ENCODE assay signal across 7 mouse cellular contexts in the genomic region with DNA sequence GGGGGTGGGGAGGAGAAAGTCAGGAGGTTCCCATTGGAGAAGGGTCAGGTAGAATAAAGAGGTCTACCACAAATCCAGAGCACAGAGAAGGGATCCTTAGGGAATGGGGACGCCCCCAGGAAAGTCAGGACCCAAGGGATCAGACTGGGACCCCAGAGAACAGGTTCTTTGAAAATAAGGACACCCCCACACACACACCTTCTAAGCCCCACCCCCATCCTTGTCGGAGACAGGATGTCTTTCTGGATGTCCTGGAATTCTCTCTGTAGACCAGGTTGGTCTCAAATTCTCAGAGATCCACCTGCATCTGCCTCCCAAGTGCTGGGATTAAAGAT. TPM values are rescaled to one million over a fixed set of nuclear protein-coding genes. Genes with fewer than 3 reads are reported as not detected.
DNase-seq lines count a peak whose midpoint lies in the region; ATAC-seq lines count a peak whose summit lies in the region.

No protein-coding gene starts in this region.

- no peaks in the 10 kb centered on the region for H3K27me3 ChIP-seq in lung, embryonic 15.5 days
- H3K27me3 ChIP-seq in forebrain, embryonic 10.5 days (ENCODE audit: poor library complexity, severe bottlenecking): no peaks in the 10 kb centered on the region
- H3K27me3 ChIP-seq in hindbrain, embryonic 16.5 days (replicated peaks; ENCODE audit: control insufficient read depth, insufficient read depth, low read length): no peaks in the 10 kb centered on the region
- H3K27me3 ChIP-seq in neural tube, embryonic 12.5 days (replicated peaks): no peaks in the 10 kb centered on the region

- H3K27ac ChIP-seq in lung, embryonic 15.5 days: 0 out of 2 replicates have a peak overlapping the region, but pooled peaks have one; percentile 80
- H3K27ac ChIP-seq in forebrain, embryonic 10.5 days: no peak overlapping the region
- no peak overlapping the region for H3K27ac ChIP-seq in hindbrain, embryonic 16.5 days (ENCODE audit: low read depth, low read length)
- H3K27ac ChIP-seq in neural tube, embryonic 12.5 days: no peak overlapping the region

- peaks cover 29% of the 10 kb centered on the region for H3K4me1 ChIP-seq in lung, embryonic 15.5 days
- peaks cover 47% of the 10 kb centered on the region for H3K4me1 ChIP-seq in forebrain, embryonic 10.5 days
- peaks cover 30% of the 10 kb centered on the region for H3K4me1 ChIP-seq in hindbrain, embryonic 16.5 days (ENCODE audit: control insufficient read depth, insufficient read depth, low read depth, low read length)
- H3K4me1 ChIP-seq in neural tube, embryonic 12.5 days: peaks cover 32% of the 10 kb centered on the region

- intact Hi-C loops in left cerebral cortex, postnatal 36 days (cut with DNase I): no loop called here

- H3K36me3 ChIP-seq in lung, embryonic 15.5 days: peaks cover 4% of the 10 kb centered on the region
- H3K36me3 ChIP-seq in forebrain, embryonic 10.5 days (replicated peaks): peaks cover 23% of the 10 kb centered on the region
- peaks cover 5% of the 10 kb centered on the region; the same call in 1 of the 2 replicates for H3K36me3 ChIP-seq in hindbrain, embryonic 16.5 days (ENCODE audit: control insufficient read depth, insufficient read depth, low read length)
- peaks cover 8% of the 10 kb centered on the region for H3K36me3 ChIP-seq in neural tube, embryonic 12.5 days

- ATAC-seq in lung, embryonic 15.5 days (ENCODE audit: borderline replicate concordance, extremely low read depth, low FRiP score, low TSS enrichment): no peak
- no peak for ATAC-seq in hindbrain, embryonic 16.5 days
- ATAC-seq in neural tube, embryonic 12.5 days (ENCODE audit: low FRiP score, low read depth): no peak

- DNase-seq in lung, postnatal 14 days: no peak
- DNase-seq in forebrain, embryonic 10.5 days (ENCODE audit: extremely low spot score, low spot score): no peak
- no peak for DNase-seq in left cerebral cortex, postnatal 36 days (ENCODE audit: low spot score in 2 of 2)
- DNase-seq in ovary, postnatal 10 days (ENCODE audit: low spot score): no peak

- H3K4me3 ChIP-seq in lung, embryonic 15.5 days: peak overlapping the region; percentile 67
- peak overlapping the region; percentile 83 for H3K4me3 ChIP-seq in forebrain, embryonic 10.5 days
- H3K4me3 ChIP-seq in hindbrain, embryonic 16.5 days (ENCODE audit: low read length): no peak overlapping the region
- H3K4me3 ChIP-seq in neural tube, embryonic 12.5 days: peak overlapping the region; percentile 63; the same call in 1 of the 2 replicates

- H3K9me3 ChIP-seq in lung, embryonic 15.5 days: no peaks in the 10 kb centered on the region
- no peaks in the 10 kb centered on the region for H3K9me3 ChIP-seq in forebrain, embryonic 10.5 days
- no peaks in the 10 kb centered on the region for H3K9me3 ChIP-seq in hindbrain, embryonic 16.5 days (ENCODE audit: control insufficient read depth, low read length)
- no peaks in the 10 kb centered on the region for H3K9me3 ChIP-seq in neural tube, embryonic 12.5 days

- 83% methylated on average over 2 of the region's 2 CpGs for WGBS in lung, embryonic 15.5 days
- 83% methylated on average over 2 of the region's 2 CpGs for WGBS in forebrain, embryonic 10.5 days
- 97% methylated on average over 2 of the region's 2 CpGs for WGBS in hindbrain, embryonic 16.5 days
- WGBS in neural tube, embryonic 12.5 days: 79% methylated on average over 2 of the region's 2 CpGs

- peak overlapping the region; percentile 22; the same call in 1 of the 2 replicates for H3K9ac ChIP-seq in lung, embryonic 15.5 days
- H3K9ac ChIP-seq in hindbrain, embryonic 16.5 days (ENCODE audit: low read depth, low read length): no peak overlapping the region
- no peak overlapping the region for H3K9ac ChIP-seq in neural tube, embryonic 12.5 days

- peak overlapping the region; percentile 76 for H3K4me2 ChIP-seq in lung, embryonic 15.5 days
- peak overlapping the region; percentile 69 for H3K4me2 ChIP-seq in hindbrain, embryonic 16.5 days (ENCODE audit: low read length)
- peak overlapping the region; percentile 89 for H3K4me2 ChIP-seq in neural tube, embryonic 12.5 days (replicated peaks)

RNA-seq across cellular contexts. Expression of gene Kri1, which starts 1.5 kb away (rescaled TPM):
- 12.1 and 14.0 TPM in 2 replicates for polyA plus RNA-seq in lung, embryonic 15.5 days (2015; fragmentation: Nextera tagmentation; extraction: Ambion mirVana)
- polyA plus RNA-seq in forebrain, embryonic 10.5 days (2016; fragmentation: Nextera tagmentation; extraction: Ambion mirVana): 18.3 and 18.8 TPM in 2 replicates
- 14.5 and 16.8 TPM in 2 replicates for polyA plus RNA-seq in hindbrain, embryonic 16.5 days (2015; fragmentation: Nextera tagmentation; extraction: Ambion mirVana)
- 18.0 and 25.2 TPM in 2 replicates for polyA plus RNA-seq in neural tube, embryonic 12.5 days (2016; fragmentation: Nextera tagmentation; extraction: Ambion mirVana)
- 10 to 100 TPM; 32.6 to 44.4 TPM for total RNA-seq in left cerebral cortex, postnatal 36 days (2021)

RNA-seq across cellular contexts. Expression of gene Cdkn2d, which starts 1.9 kb away (rescaled TPM):
- polyA plus RNA-seq in lung, embryonic 15.5 days (2015; fragmentation: Nextera tagmentation; extraction: Ambion mirVana): 50.9 and 52.3 TPM in 2 replicates
- 40.4 and 42.9 TPM in 2 replicates for polyA plus RNA-seq in forebrain, embryonic 10.5 days (2016; fragmentation: Nextera tagmentation; extraction: Ambion mirVana)
- polyA plus RNA-seq in hindbrain, embryonic 16.5 days (2015; fragmentation: Nextera tagmentation; extraction: Ambion mirVana): 121 and 138 TPM in 2 replicates
- polyA plus RNA-seq in neural tube, embryonic 12.5 days (2016; fragmentation: Nextera tagmentation; extraction: Ambion mirVana): 94.6 and 96.1 TPM in 2 replicates
- 10 to 100 TPM; 52.7 to 58.8 TPM for total RNA-seq in left cerebral cortex, postnatal 36 days (2021)

RNA-seq across cellular contexts. Expression of gene Ap1m2, which starts 22.8 kb away (rescaled TPM):
- polyA plus RNA-seq in lung, embryonic 15.5 days (2015; fragmentation: Nextera tagmentation; extraction: Ambion mirVana): 52.2 and 53.3 TPM in 2 replicates
- polyA plus RNA-seq in forebrain, embryonic 10.5 days (2016; fragmentation: Nextera tagmentation; extraction: Ambion mirVana): 6.3 and 8.5 TPM in 2 replicates
- 2.8 and 2.9 TPM in 2 replicates for polyA plus RNA-seq in hindbrain, embryonic 16.5 days (2015; fragmentation: Nextera tagmentation; extraction: Ambion mirVana)
- 0.65 and 1.3 TPM in 2 replicates for polyA plus RNA-seq in neural tube, embryonic 12.5 days (2016; fragmentation: Nextera tagmentation; extraction: Ambion mirVana)
- 1 to 10 TPM in 1 of 2 experiments, under 1 TPM in 1; 0.72 to 1.6 TPM for total RNA-seq in left cerebral cortex, postnatal 36 days (2021)

RNA-seq across cellular contexts. Expression of gene Atg4d, which starts 24.2 kb away (rescaled TPM):
- 38.4 and 42.8 TPM in 2 replicates for polyA plus RNA-seq in lung, embryonic 15.5 days (2015; fragmentation: Nextera tagmentation; extraction: Ambion mirVana)
- 45.2 and 48.5 TPM in 2 replicates for polyA plus RNA-seq in forebrain, embryonic 10.5 days (2016; fragmentation: Nextera tagmentation; extraction: Ambion mirVana)
- polyA plus RNA-seq in hindbrain, embryonic 16.5 days (2015; fragmentation: Nextera tagmentation; extraction: Ambion mirVana): 52.6 and 52.8 TPM in 2 replicates
- polyA plus RNA-seq in neural tube, embryonic 12.5 days (2016; fragmentation: Nextera tagmentation; extraction: Ambion mirVana): 57.4 and 57.6 TPM in 2 replicates
- 10 to 100 TPM; 47.1 to 48.8 TPM for total RNA-seq in left cerebral cortex, postnatal 36 days (2021)

RNA-seq across cellular contexts. Expression of gene Slc44a2, which starts 31.2 kb away (rescaled TPM):
- 129 and 146 TPM in 2 replicates for polyA plus RNA-seq in lung, embryonic 15.5 days (2015; fragmentation: Nextera tagmentation; extraction: Ambion mirVana)
- 62.6 and 71.5 TPM in 2 replicates for polyA plus RNA-seq in forebrain, embryonic 10.5 days (2016; fragmentation: Nextera tagmentation; extraction: Ambion mirVana)
- polyA plus RNA-seq in hindbrain, embryonic 16.5 days (2015; fragmentation: Nextera tagmentation; extraction: Ambion mirVana): 63.9 and 78.0 TPM in 2 replicates
- 78.4 and 85.2 TPM in 2 replicates for polyA plus RNA-seq in neural tube, embryonic 12.5 days (2016; fragmentation: Nextera tagmentation; extraction: Ambion mirVana)
- total RNA-seq in left cerebral cortex, postnatal 36 days (2021): 10 to 100 TPM; 43.0 to 52.5 TPM
